Mouse (Mus musculus) lung, postnatal 14 days (tissue): ENCODE data around the gene Ccr6.
A peak's percentile ranks its signal among the peaks of the same experiment; 100 is the strongest.

ENCODE experiments used
- DNase-seq: peaks from one replicate; pipeline ENCODE4 v3.0.0; 2021

Gene Ccr6

DNA sequence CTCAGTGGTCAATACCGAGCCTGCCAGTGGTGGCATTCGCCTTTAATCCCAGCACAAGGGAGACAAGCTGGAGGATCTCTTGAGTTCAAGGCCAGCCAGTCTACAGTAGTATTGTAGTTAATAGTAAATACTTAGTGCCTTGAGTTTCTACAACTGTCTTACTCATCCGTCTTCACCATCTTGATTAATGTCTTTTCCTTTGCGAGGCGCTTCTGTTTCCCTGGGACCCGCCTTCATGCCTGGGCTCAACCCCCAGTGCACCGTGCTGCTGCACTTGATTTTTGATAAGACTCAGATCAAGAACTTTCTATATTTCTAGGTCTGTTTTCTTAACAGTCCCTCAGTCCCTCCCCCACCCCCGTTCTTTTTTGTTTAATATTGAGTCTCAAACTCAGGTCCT, 49.2 kb downstream of the Ccr6 start:
- DNase-seq, result no peak

DNA sequence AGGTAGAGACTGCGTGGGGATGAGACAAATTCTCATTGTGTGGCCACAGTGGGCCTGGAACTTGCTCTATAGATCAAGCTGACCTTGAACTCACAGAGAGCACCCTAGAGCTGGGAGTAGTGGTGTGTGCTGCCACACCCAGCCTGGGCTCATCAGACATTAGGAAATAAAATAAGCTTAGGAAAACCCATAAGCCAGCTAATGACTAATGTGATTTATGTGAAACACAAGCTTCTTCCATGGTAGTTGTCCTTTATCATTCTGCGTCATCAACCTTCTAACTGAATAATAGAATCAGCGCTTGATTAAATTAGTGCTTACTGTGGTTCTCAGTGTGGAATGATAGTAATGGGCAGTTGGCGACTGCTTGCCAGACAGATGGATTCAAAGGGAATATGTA, 51.1 kb downstream of the Ccr6 start:
- no peak for DNase-seq

DNA sequence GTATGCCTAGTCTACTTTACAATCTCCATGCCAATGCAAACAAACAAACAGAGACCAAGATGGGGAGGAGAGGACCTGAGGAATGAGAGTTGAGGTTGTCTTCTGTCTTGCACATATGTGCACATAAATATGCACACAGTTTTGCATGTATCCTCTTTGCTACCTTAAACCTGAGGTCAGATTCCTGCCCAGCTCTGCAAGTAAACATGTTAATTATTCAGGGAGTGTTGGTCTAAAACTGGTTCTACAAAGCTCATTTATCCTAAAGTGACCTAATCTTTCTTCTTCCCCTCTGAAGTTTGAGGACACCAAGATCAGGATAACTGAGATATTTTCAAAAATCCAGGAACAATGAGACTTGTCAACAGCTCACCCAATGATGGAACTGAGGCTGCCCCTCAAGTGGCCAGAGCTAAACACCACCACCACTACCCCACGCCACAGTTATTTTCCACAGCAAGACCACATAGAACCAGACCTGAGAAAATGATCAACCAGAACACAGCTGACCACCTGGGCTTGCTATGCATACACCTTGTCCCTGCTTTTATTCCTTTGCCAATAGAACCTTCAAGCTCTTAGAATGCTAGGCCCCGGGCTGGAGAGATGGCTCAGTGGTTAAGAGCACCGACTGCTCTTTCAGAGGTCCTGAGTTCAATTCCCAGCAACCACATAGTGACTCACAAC, 54.3 kb downstream of the Ccr6 start:
- DNase-seq, result no peak

DNA sequence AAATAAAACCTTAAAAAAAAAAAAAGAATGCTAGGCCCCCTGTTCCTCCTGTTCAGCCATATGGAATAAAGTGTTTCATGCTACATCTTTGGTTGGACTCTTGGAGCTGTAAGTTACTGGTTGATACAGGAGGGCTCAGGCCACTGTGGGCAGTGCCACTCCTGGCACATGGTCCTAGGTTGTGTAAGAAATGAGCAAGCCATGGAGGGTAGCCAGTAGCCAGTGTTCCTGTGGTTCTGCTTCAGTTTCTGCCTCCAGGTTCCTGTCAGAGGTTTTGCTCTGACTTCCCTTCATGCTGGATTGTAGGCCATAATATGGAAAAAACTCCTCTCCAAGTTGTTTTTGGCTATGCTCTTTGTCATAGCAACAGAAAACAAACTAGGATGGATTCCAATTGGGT, 54.9 kb downstream of the Ccr6 start:
- DNase-seq, result no peak

DNA sequence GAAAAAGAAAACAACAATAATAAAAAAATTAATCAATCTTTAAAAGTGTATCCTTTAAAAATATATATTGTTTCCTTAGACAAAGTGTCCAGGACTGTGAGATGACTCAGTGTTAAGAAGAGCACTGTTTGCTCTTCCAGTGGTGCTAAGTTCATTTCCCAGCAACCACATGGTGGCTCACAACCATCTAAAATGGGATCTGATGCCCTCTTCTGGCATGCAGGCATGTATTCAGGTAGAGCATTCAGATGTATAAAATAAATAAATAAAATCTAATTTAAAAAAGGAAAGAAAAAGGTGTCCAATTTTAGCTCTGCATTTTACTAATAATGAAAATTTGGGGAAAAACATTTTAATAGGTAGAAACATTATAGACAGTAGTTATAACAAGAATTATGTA, 60.0 kb downstream of the Ccr6 start:
- DNase-seq, result no peak

DNA sequence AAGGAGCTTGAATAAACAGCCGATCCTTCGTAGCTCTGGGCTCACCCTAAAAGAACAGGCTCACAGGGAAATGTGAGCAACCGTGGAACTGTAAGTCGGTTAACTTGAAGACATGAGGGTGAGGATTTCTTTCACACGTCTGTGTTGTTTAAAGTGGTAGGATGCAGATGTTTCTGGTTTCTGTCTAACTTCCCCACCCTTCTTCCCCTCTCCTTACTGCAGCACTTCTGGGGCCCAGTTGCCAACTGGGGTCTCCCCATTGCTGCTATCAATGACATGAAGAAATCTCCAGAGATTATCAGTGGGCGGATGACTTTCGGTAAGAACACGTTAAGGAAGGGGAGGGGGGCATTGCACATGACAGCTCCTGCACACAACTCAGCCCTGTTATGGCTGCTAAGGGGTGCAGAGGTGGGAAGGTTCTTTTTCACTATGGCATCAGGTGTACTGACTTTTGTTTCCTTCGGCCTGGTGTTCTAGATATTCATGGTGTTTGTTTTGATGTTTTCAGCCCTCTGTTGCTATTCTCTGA, 60.5 kb downstream of the Ccr6 start:
- DNase-seq, result no peak

DNA sequence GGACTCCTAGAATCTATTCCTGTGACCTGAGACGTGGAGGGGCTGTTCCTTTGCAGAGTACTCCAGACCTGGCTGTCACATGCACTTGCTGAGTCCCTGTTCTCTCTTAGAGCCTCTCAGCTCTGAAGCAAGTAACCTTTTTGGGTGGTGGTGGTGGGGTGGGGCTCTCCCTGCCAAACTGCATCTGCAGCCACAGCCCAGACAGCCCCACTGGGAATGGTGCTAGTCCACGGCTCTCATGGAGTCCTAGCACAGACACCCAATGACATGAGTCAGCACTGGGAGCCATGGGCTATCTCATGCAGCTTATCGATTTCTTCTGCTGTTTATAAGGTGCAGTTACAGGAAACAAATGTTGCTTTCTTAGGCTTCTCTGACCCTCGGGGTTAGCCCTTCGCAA, 61.9 kb downstream of the Ccr6 start:
- DNase-seq, result no peak

DNA sequence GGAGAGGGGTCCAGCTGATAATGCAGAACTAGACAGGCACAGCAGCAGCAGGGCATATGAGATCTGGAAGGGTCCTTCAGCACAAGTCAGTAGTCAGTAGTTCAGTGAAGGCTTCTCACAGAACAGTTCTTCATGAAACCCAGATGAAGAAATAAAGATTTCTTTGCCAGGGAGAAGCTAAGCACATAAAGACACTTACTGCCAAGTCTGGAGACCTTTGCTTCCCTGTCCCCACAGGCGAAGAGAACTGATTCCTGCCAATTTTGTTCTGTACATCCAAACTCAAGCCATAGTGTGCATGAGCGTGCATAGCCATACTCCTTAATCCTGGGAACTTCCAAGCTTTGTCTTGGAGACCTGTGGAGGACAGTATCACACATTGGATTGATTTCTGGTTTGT, 62.4 kb downstream of the Ccr6 start:
- no peak for DNase-seq

DNA sequence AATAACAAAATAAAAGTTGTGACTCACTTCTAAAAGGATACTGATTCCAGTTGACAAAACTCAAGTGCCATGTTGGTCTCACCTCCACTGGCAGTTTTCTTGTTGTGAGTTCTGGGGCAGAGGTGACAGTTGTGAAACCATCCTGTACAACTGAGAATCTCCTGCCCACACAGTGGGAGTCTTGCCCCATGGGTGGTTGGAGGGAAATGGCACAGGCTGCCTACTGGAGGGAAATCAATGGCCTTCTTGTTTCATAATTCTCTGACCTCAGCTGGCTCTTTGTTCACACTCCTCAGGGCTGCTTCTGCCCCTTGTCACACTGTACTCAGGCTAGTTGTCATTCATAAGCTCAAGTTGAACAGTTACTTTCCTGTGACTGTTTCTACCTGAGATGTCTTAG, 63.7 kb downstream of the Ccr6 start:
- DNase-seq, result peak; percentile 15

DNA sequence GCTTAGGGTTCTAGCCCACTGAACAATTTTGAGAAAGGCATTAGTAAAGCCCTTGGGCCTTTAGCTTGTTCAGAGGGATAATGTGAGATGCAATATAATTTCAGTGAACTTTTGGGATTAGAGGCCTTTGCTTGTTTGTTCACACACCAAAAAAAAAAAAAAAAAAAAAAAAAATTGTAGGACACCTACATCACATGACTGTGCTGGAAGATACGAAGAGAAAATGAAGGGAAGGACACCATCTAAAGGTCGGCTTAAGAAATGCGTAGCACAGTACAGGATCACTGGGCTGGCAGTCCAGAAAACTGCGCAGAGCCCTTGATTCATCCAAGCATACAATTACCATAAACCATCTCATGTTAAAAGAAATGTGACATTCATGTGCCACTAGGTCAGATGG, 65.7 kb downstream of the Ccr6 start:
- DNase-seq, result no peak

DNA sequence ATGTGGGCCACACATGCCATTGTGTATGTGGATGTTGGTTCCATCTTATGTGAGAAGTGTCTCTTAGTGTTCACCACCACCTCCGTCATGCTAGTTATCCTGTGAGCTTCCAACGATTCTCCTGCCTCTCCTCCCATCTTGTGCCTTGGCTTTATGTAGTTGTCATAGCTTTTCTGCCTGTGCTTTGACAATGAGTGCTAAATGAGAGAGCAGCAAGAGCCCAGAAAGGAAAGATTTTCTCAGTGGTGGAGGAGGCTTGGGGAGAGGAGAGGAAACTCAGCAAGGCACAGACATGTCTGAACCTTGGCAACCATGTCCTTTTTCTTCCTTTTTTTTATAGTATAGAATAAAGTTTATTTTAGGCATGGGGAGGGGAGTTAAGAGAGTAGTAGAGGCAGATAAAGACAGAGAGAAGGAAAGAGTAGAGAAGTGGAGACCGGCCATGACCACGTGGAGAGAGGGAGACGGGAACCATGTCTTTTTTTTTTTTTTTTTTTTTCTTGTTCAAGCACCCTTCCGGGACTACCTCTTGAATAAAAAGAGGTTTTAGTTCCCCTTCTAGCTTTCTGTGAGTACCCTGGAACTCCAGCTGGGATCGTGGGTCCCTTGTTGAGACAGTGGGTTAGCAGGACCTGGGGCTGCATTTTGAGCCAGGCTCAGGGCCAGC, 67.1 kb downstream of the Ccr6 start:
- DNase-seq, result no peak

DNA sequence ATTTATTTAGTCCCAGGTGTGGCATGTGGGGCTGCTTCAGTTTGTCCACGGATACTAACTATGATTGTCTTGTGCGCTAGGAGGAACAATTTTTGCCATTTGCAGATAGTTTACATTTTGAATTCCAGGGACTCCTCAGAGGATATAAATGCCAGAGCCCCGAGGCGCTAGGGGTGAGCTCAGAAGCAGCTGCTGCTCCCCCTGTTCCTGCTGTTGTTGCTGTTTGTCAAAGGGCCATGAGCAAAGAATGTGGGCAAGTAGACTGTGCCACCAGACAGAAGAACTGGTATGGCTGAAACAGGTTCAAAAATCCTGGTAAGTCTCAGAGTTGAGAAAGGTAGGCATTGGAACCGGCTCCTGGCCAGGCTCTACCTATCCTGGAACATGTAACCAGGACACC, 67.8 kb downstream of the Ccr6 start:
- no peak for DNase-seq

DNA sequence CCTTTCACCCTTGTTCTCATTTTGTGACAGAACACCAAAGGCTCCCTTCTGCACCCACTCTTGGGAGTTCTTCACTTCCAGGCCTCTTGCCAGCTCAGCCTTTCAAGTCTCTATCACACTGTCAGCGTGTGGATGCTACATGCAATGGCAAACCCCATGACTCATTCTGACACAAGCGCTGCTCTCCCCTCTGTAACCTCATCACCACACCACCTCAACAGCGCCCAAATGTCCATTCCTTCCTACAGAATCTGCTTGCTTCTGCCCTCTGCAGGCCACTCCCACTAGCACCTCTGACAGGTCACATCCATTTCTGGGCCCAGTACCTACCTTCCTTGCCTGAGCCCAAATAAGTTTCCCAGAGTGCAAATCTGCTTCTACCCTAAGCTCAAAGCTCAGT, 70.0 kb downstream of the Ccr6 start:
- DNase-seq, result no peak
